Comparison of ENCODE assay signal across 28 mouse cellular contexts in genomic region chr4:53617968-53618367, GRCm38 (mm10). TPM values are rescaled to one million over a fixed set of nuclear protein-coding genes. Genes with fewer than 3 reads are reported as not detected.
"Had no signal": no experiment of that assay in that cellular context is flagged by ENCODE, and none has a peak within 500 bp of the region (broad histone marks: within the 10 kb centered on the region; RNA-seq: fewer than 3 reads in every experiment).

No protein-coding gene starts in this region.

- H3K4me1 ChIP-seq: embryonic facial prominence, embryonic 12.5 days; embryonic facial prominence, embryonic 13.5 days; embryonic facial prominence, embryonic 15.5 days; forebrain, embryonic 13.5 days; forebrain, embryonic 15.5 days had no signal

- H3K36me3 ChIP-seq: embryonic facial prominence, embryonic 10.5 days; embryonic facial prominence, embryonic 12.5 days; embryonic facial prominence, embryonic 13.5 days; embryonic facial prominence, embryonic 15.5 days; forebrain, embryonic 10.5 days; forebrain, embryonic 12.5 days; forebrain, embryonic 15.5 days had no signal

- DNase-seq: cerebellum, adult 2 months; cerebellum, adult 8-10 months; cerebellum, adult 9-10 months; cerebellum, adult 9-11 months; cerebellum, postnatal 10 days; cerebellum, postnatal 14 days; cerebellum, postnatal 25 days; cerebellum, postnatal 36 days; embryo, embryonic 11 days; forebrain, postnatal 0 days; gastrocnemius, adult 2 months; gastrocnemius, postnatal 10 days; gastrocnemius, postnatal 14 days; gastrocnemius, postnatal 25 days; gastrocnemius, postnatal 36 days; heart, adult 18-20 months; heart, adult 2 months had no signal

- H3K9ac ChIP-seq: embryonic facial prominence, embryonic 12.5 days; embryonic facial prominence, embryonic 13.5 days; embryonic facial prominence, embryonic 15.5 days; forebrain, embryonic 12.5 days; forebrain, embryonic 13.5 days; forebrain, embryonic 15.5 days; forebrain, postnatal 0 days had no signal

- H3K27me3 ChIP-seq: embryonic facial prominence, embryonic 12.5 days; embryonic facial prominence, embryonic 13.5 days; embryonic facial prominence, embryonic 15.5 days; forebrain, embryonic 12.5 days; forebrain, embryonic 13.5 days; forebrain, embryonic 15.5 days had no signal

- H3K4me3 ChIP-seq: embryonic facial prominence, embryonic 10.5 days; embryonic facial prominence, embryonic 12.5 days; embryonic facial prominence, embryonic 13.5 days; embryonic facial prominence, embryonic 15.5 days; erythroblast, embryonic 14.5 days; forebrain, embryonic 10.5 days; forebrain, embryonic 12.5 days; forebrain, embryonic 13.5 days; forebrain, embryonic 15.5 days; gastrocnemius, adult 2 months; heart, adult 2 months had no signal

- H3K4me2 ChIP-seq: embryonic facial prominence, embryonic 12.5 days; embryonic facial prominence, embryonic 13.5 days; embryonic facial prominence, embryonic 15.5 days; forebrain, embryonic 12.5 days; forebrain, embryonic 13.5 days; forebrain, embryonic 15.5 days had no signal

- H3K9me3 ChIP-seq: embryonic facial prominence, embryonic 10.5 days; embryonic facial prominence, embryonic 12.5 days; embryonic facial prominence, embryonic 13.5 days; embryonic facial prominence, embryonic 15.5 days; forebrain, embryonic 10.5 days; forebrain, embryonic 12.5 days; forebrain, embryonic 13.5 days; forebrain, embryonic 15.5 days had no signal

- ATAC-seq: forebrain, embryonic 13.5 days; forebrain, embryonic 14.5 days; forebrain, embryonic 15.5 days; forebrain, embryonic 16.5 days; forebrain, postnatal 0 days had no signal

- H3K27ac ChIP-seq: embryonic facial prominence, embryonic 10.5 days; embryonic facial prominence, embryonic 12.5 days; embryonic facial prominence, embryonic 13.5 days; embryonic facial prominence, embryonic 15.5 days; forebrain, embryonic 10.5 days; forebrain, embryonic 12.5 days; forebrain, embryonic 13.5 days; forebrain, embryonic 15.5 days; heart, adult 2 months had no signal

RNA-seq across cellular contexts. Expression of gene Fsd1l, which starts 13.3 kb away (rescaled TPM):
- polyA plus RNA-seq: erythroblast, embryonic 14.5 days had no signal
